Mouse (Mus musculus) left cerebral cortex, adult 2 months (tissue): ENCODE results near the gene Amph. TPM values are rescaled to one million over a fixed set of nuclear protein-coding genes. Genes with fewer than 3 reads are reported as not detected.
"Not testable (repeated sequence)": the region's sequence is repeated elsewhere in the genome, so short reads cannot be mapped to it uniquely, and the experiment has no call there.

Experiments used
- DNase-seq, 2 experiments: peaks; one replicate each; pipeline ENCODE4 v3.0.0; 2021 to 2022; ENCODE audit warnings: low spot score in 2 of 2, mixed read lengths in 1 of 2; ENCODE audit errors: extremely low spot score in 1 of 2
- H3K27ac ChIP-seq: fragments of 200-600 bp; 2 replicates; pipeline ENCODE4 v1.8.1; 2022
- H3K4me3 ChIP-seq: fragments of 200-600 bp; 2 replicates; pipeline ENCODE4 v1.8.1; 2022
- CTCF ChIP-seq: fragments of 200-600 bp; IDR thresholded peaks from 2 replicates; pipeline ENCODE4 v1.8.1; 2022; ENCODE audit warnings: antibody characterized with exemption, mild to moderate bottlenecking, moderate library complexity
- intact Hi-C: fragments of 180-260 bp; cut with DNase I; formaldehyde crosslinking; loops from one replicate; pipeline ENCODE4 v1.15.1; 2025
- total RNA-seq, 2 experiments: library from RNA; stranded (reverse); gene quantifications; 2 replicates each; pipeline ENCODE4 v1.2.3; 2021

Amph gene
- total RNA-seq, 2 experiments from 2014 or later: 189 to 218 TPM

GRCm38 (mm10) chr13:19109331-19109730, 161.3 kb downstream of the Amph start:
- TF ChIP-seq CTCF: no peak
- DNase-seq: no peak
- no peak overlapping the region for H3K4me3 ChIP-seq
- intact Hi-C loops: loop anchor here (5.0 kb wide), 1 partner anchor 237 kb away; no protein-coding TSS in a partner anchor
- H3K27ac ChIP-seq: no peak overlapping the region

- no peak for DNase-seq
- intact Hi-C loops: no loop called here
- Histone ChIP-seq H3K4me3 (no peak overlapping the region), H3K27ac (no peak overlapping the region)
- no peak for TF ChIP-seq CTCF
Measured at GRCm38 (mm10) chr13:19113034-19113922, 165.3 kb downstream of the Amph start.

- H3K27ac ChIP-seq, DNase-seq, intact Hi-C loops, H3K4me3 ChIP-seq: not testable (repeated sequence)
Measured at GRCm38 (mm10) chr13:19114761-19115160, 166.8 kb downstream of the Amph start.

- intact Hi-C loops: no loop called here
- DNase-seq: no peak
- Histone ChIP-seq H3K4me3 (no peak overlapping the region), H3K27ac (no peak overlapping the region)
- TF ChIP-seq CTCF: no peak
Measured at GRCm38 (mm10) chr13:19126912-19127552, 179.0 kb downstream of the Amph start.

GRCm38 (mm10) chr13:19133833-19134232, 185.8 kb downstream of the Amph start:
- Histone ChIP-seq H3K27ac (no peak overlapping the region), H3K4me3 (no peak overlapping the region)
- peak; percentile 60 to 67 for DNase-seq
- peak; percentile 78 for TF ChIP-seq CTCF
- intact Hi-C loops: loop anchor here (5.0 kb wide), 1 partner anchor 267 kb away; no protein-coding TSS in a partner anchor

GRCm38 (mm10) chr13:19137212-19137611, 189.2 kb downstream of the Amph start:
- TF ChIP-seq CTCF: no peak
- no peak for DNase-seq
- intact Hi-C loops: no loop called here
- no peak overlapping the region for H3K27ac ChIP-seq
- H3K4me3 ChIP-seq: no peak overlapping the region

GRCm38 (mm10) chr13:19137932-19138331, 189.9 kb downstream of the Amph start:
- no peak overlapping the region for H3K4me3 ChIP-seq
- intact Hi-C loops: no loop called here
- no peak for TF ChIP-seq CTCF
- no peak for DNase-seq
- no peak overlapping the region for H3K27ac ChIP-seq

GRCm38 (mm10) chr13:19138550-19138949, 190.5 kb downstream of the Amph start:
- no peak overlapping the region for H3K4me3 ChIP-seq
- H3K27ac ChIP-seq: no peak overlapping the region
- TF ChIP-seq CTCF: no peak
- DNase-seq: no peak
- intact Hi-C loops: no loop called here

GRCm38 (mm10) chr13:19139104-19139503, 191.1 kb downstream of the Amph start:
- DNase-seq: no peak
- Histone ChIP-seq H3K27ac (no peak overlapping the region), H3K4me3 (no peak overlapping the region)
- intact Hi-C loops: no loop called here
- TF ChIP-seq CTCF: no peak

GRCm38 (mm10) chr13:19139771-19140170, 191.8 kb downstream of the Amph start:
- H3K27ac ChIP-seq: no peak overlapping the region
- H3K4me3 ChIP-seq: no peak overlapping the region
- DNase-seq: no peak
- intact Hi-C loops: no loop called here
- no peak for TF ChIP-seq CTCF

GRCm38 (mm10) chr13:19143766-19144165, 195.8 kb downstream of the Amph start:
- no peak for TF ChIP-seq CTCF
- no peak overlapping the region for H3K27ac ChIP-seq
- no peak overlapping the region for H3K4me3 ChIP-seq
- intact Hi-C loops: no loop called here
- DNase-seq: no peak

GRCm38 (mm10) chr13:19147468-19147867, 199.5 kb downstream of the Amph start:
- no peak for DNase-seq
- H3K27ac ChIP-seq: no peak overlapping the region
- intact Hi-C loops: no loop called here

More at GRCm38 (mm10) chr13:19147468-19147867, 199.5 kb downstream of the Amph start:
- no peak overlapping the region for H3K4me3 ChIP-seq
- TF ChIP-seq CTCF: no peak
